Mouse (Mus musculus): ENCODE results near the gene Cnep1r1. TPM values are rescaled to one million over a fixed set of nuclear protein-coding genes. Genes with fewer than 3 reads are reported as not detected.
A peak's percentile ranks its signal among the peaks of the same experiment; 100 is the strongest.

Gene Cnep1r1
- polyA plus RNA-seq (2012; rRNA removed) = 41.8 and 52.1 TPM in 2 replicates

- peak; percentile 64 for DNase-seq (ENCODE audit: low spot score)
Measured at GRCm38 (mm10) chr8:88118456-88119036, at the start of gene Cnep1r1. TSS of gene Cnep1r1 (plus strand) at chr8:88118769.

- DNase-seq (ENCODE audit: low spot score) = no peak
Measured at GRCm38 (mm10) chr8:88082183-88082582, 36.4 kb upstream of the Cnep1r1 start.

- no peak for DNase-seq (ENCODE audit: low spot score)
Measured at GRCm38 (mm10) chr8:88088006-88088405, 30.6 kb upstream of the Cnep1r1 start.

- DNase-seq (ENCODE audit: low spot score) = no peak
Measured at GRCm38 (mm10) chr8:88091661-88092060, 26.9 kb upstream of the Cnep1r1 start.

GRCm38 (mm10) chr8:88093367-88093766 lies 25.2 kb upstream of the Cnep1r1 start:
- no peak for DNase-seq (ENCODE audit: low spot score)

GRCm38 (mm10) chr8:88098856-88099255 lies 19.7 kb upstream of the Cnep1r1 start:
- no peak for DNase-seq (ENCODE audit: low spot score)

GRCm38 (mm10) chr8:88099526-88099925 lies 19.0 kb upstream of the Cnep1r1 start:
- no peak for DNase-seq (ENCODE audit: low spot score)

GRCm38 (mm10) chr8:88109241-88109640 lies 9.3 kb upstream of the Cnep1r1 start:
- DNase-seq (ENCODE audit: low spot score) = no peak

GRCm38 (mm10) chr8:88119076-88119475 lies 507 bp downstream of the Cnep1r1 start:
- no peak for DNase-seq (ENCODE audit: low spot score)

GRCm38 (mm10) chr8:88124850-88125249 lies 6.3 kb downstream of the Cnep1r1 start:
- DNase-seq (ENCODE audit: low spot score) = no peak

GRCm38 (mm10) chr8:88129397-88129796 lies 10.8 kb downstream of the Cnep1r1 start:
- DNase-seq (ENCODE audit: low spot score) = no peak

- DNase-seq (ENCODE audit: low spot score) = no peak
Measured at GRCm38 (mm10) chr8:88130754-88131317, 12.3 kb downstream of the Cnep1r1 start.

- DNase-seq (ENCODE audit: low spot score) = peak; percentile 92
Measured at GRCm38 (mm10) chr8:88137748-88138484, 19.3 kb downstream of the Cnep1r1 start, which contains the start of gene Heatr3. TSS of gene Heatr3 (plus strand) at chr8:88137855.

- DNase-seq (ENCODE audit: low spot score) = no peak
Measured at GRCm38 (mm10) chr8:88139256-88139655, 20.7 kb downstream of the Cnep1r1 start.

GRCm38 (mm10) chr8:88141629-88142028 lies 23.1 kb downstream of the Cnep1r1 start:
- DNase-seq (ENCODE audit: low spot score) = no peak

GRCm38 (mm10) chr8:88144041-88144440 lies 25.5 kb downstream of the Cnep1r1 start:
- DNase-seq (ENCODE audit: low spot score) = no peak

GRCm38 (mm10) chr8:88150910-88151371 lies 32.4 kb downstream of the Cnep1r1 start:
- DNase-seq (ENCODE audit: low spot score) = no peak

GRCm38 (mm10) chr8:88160237-88160995 lies 41.8 kb downstream of the Cnep1r1 start:
- DNase-seq (ENCODE audit: low spot score) = no peak

GRCm38 (mm10) chr8:88161439-88161838 lies 42.9 kb downstream of the Cnep1r1 start:
- DNase-seq (ENCODE audit: low spot score) = peak; percentile 30

GRCm38 (mm10) chr8:88175264-88175663 lies 56.7 kb downstream of the Cnep1r1 start:
- no peak for DNase-seq (ENCODE audit: low spot score)

- no peak for DNase-seq (ENCODE audit: low spot score)
Measured at GRCm38 (mm10) chr8:88177291-88177690, 58.7 kb downstream of the Cnep1r1 start.

GRCm38 (mm10) chr8:88183121-88183520 lies 64.6 kb downstream of the Cnep1r1 start:
- no peak for DNase-seq (ENCODE audit: low spot score)

Measured in urinary bladder, adult 2 months (tissue).